Mouse (Mus musculus): ENCODE measurements around the gene Ltf.
A peak's percentile ranks its signal among the peaks of the same experiment; 100 is the strongest.

Ltf gene

DNA sequence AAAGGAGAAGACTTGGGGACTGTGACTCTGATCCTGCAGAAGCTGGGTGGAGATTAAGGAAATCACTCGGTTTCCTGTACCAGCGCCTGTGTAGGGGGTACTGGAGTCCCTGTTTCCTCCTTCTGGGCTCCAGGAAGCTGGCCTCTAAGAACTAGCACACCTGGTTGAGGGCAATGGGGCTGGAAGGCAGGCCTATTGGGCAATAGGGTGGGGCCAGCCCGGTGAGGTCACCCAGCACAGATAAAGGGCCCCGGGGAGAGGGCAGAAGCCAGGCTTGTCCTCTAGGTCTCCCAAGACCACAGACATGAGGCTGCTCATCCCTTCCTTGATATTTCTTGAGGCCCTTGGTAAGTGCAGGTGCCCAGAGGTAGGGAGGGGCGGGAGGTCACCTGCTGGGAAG is at the start of gene Ltf:
TSS of gene Ltf (plus strand) at position 250 of the 400 bp plus-strand sequence.
- no peak for DNase-seq

DNA sequence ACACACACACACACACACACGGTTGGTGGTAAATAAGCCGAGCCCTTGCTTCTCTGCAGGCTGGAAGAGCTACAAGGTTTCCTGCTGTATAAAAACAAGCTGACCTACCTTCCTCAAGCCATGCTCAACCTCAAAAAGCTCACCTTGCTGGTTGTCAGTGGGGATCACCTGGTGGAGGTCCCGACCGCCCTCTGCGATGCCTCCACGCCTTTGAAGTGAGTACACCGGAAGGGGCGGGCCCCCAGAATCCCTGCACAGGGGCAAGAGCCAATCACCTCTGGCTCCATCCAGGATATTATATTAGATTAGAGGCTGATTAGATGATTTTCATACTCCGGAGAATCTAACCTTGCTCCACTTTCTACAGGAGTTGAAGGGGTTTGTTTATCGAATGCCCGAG is 39.7 kb upstream of the Ltf start:
- no peak for DNase-seq

- no peak for DNase-seq
These were observed 36.7 kb upstream of the Ltf start for GRCm38 (mm10) chr9:110982351-110982750.

- DNase-seq: no peak
These were observed 35.0 kb upstream of the Ltf start for GRCm38 (mm10) chr9:110984096-110984495.

- no peak for DNase-seq
These were observed 33.5 kb upstream of the Ltf start for GRCm38 (mm10) chr9:110985541-110985940.

- no peak for DNase-seq
These were observed 33.1 kb upstream of the Ltf start for GRCm38 (mm10) chr9:110985951-110986350.

- no peak for DNase-seq
These were observed 31.7 kb upstream of the Ltf start for GRCm38 (mm10) chr9:110987331-110987730.

- no peak for DNase-seq
These were observed 31.0 kb upstream of the Ltf start for GRCm38 (mm10) chr9:110988078-110988477.

GRCm38 (mm10) chr9:110989141-110989540 is 29.9 kb upstream of the Ltf start:
- no peak for DNase-seq

DNA sequence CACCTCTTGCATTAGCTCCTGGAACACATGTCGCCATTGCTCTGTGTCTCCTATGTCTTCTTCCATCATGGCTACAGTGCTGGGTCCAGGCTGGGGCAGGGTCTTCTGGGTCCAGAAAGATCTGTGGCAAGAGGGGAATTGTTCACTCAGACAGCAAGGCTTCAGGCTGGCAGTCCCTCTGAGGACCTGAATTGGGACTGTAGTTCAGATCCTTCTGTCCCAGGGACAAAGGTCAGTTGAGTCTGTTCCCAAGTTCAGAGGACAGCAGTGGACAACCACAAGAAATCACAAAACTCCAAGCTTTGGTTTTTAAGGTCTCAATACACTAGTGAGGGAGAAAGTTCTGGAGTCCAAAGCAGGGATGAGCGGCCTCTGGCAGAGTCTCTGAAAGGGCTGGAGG is 29.5 kb upstream of the Ltf start:
- DNase-seq: no peak

DNA sequence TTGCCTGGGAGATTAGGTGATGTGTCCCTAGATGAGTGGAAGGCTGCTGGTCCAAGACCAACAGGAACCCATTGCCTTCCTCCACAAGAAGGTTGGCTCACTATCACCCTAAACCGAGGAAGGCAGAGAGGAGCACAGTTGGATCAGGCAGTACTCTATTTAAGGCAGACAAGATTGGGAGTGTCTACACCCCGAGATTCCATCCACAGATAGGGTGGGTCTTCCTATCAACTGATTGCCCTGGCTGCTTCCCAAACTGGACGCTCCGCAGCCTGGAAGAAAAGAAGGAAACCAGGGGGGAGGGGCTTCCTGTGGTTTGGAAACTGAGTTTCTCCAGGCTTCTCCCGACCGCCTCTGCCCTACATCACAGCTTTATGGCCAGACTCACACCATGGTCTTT is 28.9 kb upstream of the Ltf start, which contains the start of gene Rtp3:
TSS of gene Rtp3 (minus strand) at position 380 of the 400 bp plus-strand sequence.
- no peak for DNase-seq

DNA sequence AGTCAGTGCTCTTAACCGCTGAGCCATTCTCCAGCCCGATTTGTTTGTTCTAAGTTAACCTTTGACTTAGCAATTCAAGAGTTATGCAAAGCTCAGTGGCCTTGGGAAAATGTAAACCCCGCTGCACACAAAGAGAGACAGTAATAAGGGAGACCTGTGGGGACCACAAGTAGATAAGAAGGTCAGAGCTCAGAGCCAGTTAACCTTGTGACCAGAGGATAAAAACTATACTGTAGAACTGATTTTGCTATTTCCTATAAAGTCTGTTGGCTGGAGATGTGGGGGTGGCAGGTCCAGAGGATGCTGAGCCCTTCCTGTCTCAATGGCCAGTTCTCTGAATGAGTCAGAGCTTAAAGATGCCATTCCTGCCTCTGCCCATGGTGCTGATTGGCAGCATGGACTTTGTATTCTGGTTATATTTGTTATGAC is 25.8 kb upstream of the Ltf start:
- no peak for DNase-seq

- peak; percentile 72 to 77 for DNase-seq
These were observed 24.3 kb upstream of the Ltf start for GRCm38 (mm10) chr9:110994716-110995172.

GRCm38 (mm10) chr9:110997245-110997644 is 21.8 kb upstream of the Ltf start:
- peak; percentile 78 to 87 for DNase-seq

DNA sequence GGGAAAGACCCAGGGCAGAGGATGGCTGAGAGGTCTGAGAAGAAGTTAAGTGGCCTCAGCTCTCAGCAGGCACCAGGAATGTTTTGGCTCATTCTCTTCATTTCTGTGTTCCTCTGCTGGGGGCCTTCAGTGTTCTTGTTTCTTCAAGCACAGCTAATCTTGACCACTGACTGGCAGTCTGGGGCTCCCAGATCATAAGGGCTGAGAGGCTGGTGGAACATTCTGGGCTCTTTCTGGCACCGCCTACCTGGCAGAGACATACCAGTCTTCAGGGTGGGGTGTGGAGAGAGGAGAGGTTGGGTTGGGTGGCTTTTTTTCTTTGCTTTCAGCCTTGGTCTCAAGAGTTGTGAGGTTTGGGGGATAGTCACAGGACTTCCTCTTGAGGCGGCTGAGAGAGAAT is 20.0 kb upstream of the Ltf start:
- no peak for DNase-seq

GRCm38 (mm10) chr9:110999856-111000255 is 19.2 kb upstream of the Ltf start:
- no peak for DNase-seq

- no peak for DNase-seq
These were observed 17.4 kb upstream of the Ltf start for GRCm38 (mm10) chr9:111001621-111002020.

DNA sequence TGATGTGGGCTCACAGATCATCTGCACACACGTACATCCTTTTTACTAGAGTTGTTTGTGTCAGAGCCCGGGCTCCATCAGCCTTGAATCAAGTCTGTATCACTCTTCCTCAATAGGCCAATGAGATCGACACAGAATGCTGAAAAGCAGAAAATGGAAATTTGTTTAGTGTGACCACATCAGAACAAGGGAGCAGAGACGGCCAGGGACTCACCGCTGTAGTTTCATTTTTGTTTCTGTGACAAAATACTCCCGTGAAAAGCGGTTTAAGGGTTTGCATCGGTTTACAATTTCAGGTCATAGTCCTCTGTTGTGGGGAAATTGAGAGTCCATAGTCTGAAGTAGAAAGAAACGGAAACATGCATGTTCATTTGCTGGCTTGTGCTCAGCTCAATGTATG is 15.8 kb upstream of the Ltf start:
- DNase-seq: no peak

- no peak for DNase-seq
These were observed 12.5 kb upstream of the Ltf start for GRCm38 (mm10) chr9:111006544-111006943.

GRCm38 (mm10) chr9:111009763-111010162 is 9.3 kb upstream of the Ltf start:
- DNase-seq: no peak

GRCm38 (mm10) chr9:111011550-111011949 is 7.5 kb upstream of the Ltf start:
- no peak for DNase-seq

- no peak for DNase-seq
These were observed 7.0 kb upstream of the Ltf start for GRCm38 (mm10) chr9:111012041-111012440.

DNA sequence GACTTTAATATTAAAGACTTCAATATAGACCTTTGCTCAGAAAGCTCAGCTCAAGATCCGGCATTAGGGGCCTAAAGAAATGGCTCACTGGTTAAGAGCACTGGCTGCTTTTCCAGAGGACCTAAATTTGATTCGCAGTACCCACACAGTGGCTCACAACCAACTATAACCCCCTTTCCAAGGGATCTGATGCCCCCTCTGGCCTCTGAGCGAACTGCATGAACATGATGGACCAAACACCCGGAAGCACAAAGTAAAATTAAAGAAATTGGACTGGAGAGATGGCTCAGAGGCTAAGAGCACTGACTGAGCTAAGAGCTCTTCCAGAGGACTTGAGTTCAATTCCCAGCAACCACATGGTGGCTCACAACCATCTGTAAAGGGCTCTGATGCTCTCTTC is 3.4 kb upstream of the Ltf start:
- DNase-seq: no peak

- DNase-seq: no peak
These were observed 7.7 kb downstream of the Ltf start for GRCm38 (mm10) chr9:111026791-111027190.

GRCm38 (mm10) chr9:111033717-111034116 is 14.6 kb downstream of the Ltf start:
- DNase-seq: no peak

GRCm38 (mm10) chr9:111039966-111040365 is 20.9 kb downstream of the Ltf start:
- DNase-seq: peak; percentile 60 to 64
